Mouse (Mus musculus) layer of hippocampus, adult 18-20 months (tissue): Measurements from ENCODE around the gene Itgav. TPM values are rescaled to one million over a fixed set of nuclear protein-coding genes. Genes with fewer than 3 reads are reported as not detected.
"Not testable (repeated sequence)": the region's sequence is repeated elsewhere in the genome, so short reads cannot be mapped to it uniquely, and the experiment has no call there.

Experiments
- DNase-seq, 2 experiments: peaks; one replicate each; pipeline ENCODE4 v3.0.0; 2022; ENCODE audit warnings: low spot score in 2 of 2
- total RNA-seq, 2 experiments: library from RNA; stranded (reverse); gene quantifications; 2 replicates each; pipeline ENCODE4 v1.2.3; 2021

Gene Itgav
- total RNA-seq, 2 experiments from 2014 or later = 65.3 to 71.4 TPM

DNA sequence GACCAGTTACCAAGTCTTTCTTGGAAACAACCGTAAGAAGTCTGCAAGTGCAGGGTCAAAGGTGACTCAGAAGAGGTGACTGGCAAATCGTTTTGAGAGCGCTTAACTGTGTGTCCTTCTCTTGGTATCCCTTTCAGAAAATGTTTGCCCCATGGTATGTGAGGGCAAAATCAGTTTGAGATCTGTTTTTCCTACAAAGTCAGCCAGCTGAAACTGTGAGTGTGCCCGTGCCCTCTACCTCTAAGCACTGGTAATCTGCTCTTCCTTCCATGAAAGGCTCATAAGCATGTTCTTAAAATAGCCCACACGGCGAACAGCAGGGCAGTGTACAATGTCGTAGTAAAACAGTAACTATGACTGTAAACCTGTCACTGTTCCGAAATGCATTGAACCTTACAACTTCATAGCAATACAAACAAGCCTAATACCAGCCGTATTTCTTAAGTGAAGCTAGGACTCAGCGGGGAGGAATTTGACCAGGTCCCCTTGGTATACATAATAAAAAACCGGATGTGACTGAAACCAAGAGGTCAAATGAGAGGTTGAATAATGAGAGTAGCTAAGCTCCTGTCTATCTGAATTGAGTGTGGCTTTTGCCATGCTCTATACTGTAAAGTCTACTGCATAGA, 14.2 kb upstream of the Itgav start:
- DNase-seq = no peak

- not testable (repeated sequence) for DNase-seq
Measured at GRCm38 (mm10) chr2:83713281-83713680, 10.9 kb upstream of the Itgav start.

DNA sequence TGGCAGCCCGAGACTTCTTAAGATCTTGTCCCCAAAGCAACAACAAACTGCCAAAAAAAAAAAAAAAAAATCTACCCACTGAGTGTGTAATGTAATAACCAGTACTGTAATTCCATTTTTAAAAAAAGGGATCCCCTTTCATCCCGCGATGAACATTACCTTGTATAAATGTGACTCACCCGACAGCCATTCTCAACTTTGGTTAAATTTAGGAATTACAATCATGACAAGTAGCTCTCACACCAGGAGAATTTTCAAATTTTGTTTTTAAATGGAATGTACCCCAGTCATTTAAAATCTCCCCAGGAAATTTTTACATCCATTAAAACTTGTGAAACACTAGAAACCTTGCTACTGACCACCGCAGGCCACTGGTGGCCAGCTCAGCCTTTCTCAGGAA, 10.3 kb upstream of the Itgav start:
- DNase-seq = no peak

DNA sequence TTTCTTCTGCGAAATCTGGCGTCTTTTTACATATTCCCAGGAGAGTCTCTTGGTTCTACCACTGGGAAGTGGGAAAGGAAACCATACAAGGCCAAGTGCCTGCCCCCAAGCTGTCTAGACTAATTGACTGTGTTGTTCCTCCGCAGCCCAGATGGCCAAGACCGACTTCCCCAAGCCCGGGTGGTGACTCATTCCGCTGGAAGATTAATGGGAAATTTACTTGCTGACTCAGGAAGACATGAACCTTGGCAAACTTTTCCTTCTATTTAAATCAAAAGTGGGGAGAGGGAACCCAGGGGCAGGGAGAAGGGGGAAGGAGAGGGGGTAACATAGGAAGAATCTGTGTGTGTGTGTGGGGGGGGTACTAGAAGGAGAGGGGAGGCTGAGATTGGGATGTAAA, 9.4 kb upstream of the Itgav start:
- peak; percentile 54 to 67 for DNase-seq

DNA sequence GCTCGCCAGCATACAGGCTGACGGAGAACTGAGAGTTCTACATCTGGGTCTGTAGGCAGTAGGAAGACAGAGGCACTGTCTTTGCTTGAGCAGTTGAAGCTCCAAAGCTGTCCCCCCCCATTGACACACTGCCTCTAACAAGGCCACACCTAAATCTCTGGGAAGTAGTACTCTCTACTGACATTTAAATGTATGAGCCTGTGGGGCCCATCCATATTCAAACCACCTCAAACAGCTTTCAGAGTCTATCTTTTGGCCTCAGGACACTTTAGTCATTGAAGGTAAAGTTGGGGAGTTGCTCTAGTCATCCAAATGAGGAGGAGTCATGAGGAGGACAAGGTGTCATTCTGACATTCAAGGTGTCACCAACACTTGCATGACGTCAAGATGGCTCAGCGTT, 5.9 kb upstream of the Itgav start:
- no peak for DNase-seq

DNA sequence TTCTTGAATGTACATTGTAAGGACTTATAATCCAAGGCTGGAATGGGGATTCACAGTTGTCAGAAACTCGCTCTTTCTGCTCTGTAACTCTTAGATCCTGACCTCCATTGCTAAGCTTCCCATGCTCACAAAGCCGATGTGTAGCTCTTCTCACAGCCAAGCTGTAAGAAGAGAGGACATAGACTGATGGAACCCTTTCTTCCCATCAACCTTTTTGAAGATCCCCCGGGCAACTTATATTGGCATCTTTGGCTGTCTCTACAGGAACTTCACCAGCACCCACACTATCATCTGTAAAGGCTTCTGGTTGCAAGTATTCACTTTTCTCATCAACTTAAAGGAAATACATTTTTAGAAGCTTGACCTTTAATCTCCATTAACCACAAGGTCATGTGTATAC, 2.6 kb upstream of the Itgav start:
- no peak for DNase-seq

DNA sequence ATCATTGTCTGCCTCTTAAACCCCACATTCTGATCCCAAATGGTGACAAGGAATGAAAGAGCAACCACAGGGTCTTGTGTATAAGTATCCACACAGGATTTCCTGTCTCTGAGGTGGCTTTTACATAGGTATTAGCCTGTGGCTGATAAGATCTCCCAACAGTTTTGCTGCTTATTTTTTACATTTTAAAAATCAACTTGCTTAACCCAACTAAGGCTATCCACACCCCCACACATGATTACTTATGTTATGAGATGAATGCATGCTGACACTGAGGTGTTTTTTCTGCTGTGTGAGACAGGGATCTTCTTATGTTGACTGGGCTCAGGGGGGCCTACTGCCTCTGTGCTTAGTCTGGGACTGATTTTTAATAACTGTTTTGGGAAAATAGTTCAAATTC, 1.3 kb upstream of the Itgav start:
- DNase-seq = no peak

DNA sequence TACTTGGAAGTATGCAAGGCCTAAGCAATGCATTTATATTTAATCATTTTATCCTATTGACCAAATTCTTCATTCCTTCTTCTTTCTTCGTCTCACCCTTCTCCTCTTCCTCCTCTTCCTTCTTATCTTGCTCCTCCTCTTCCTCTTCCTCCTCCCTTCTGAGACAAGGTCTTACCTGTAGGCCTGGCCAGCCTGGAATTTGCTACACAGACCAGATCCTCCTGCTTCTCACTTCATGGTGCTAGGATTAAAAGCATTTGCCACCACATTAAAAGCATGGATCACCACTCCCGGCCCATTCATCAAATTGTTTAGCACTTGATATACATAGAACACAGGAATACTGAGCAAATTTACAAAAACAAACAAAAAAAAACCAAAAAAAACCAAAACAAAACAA, 851 bp upstream of the Itgav start:
- DNase-seq = no peak

GRCm38 (mm10) chr2:83724827-83725730, 882 bp downstream of the Itgav start:
- DNase-seq = no peak

- DNase-seq = no peak
Measured at GRCm38 (mm10) chr2:83725796-83726195, 1.6 kb downstream of the Itgav start.

GRCm38 (mm10) chr2:83728238-83728682, 4.1 kb downstream of the Itgav start:
- peak; percentile 31 to 64 for DNase-seq

- peak in 1 of 2 experiments; percentile 52 for DNase-seq
Measured at GRCm38 (mm10) chr2:83729339-83729738, 5.1 kb downstream of the Itgav start.

DNA sequence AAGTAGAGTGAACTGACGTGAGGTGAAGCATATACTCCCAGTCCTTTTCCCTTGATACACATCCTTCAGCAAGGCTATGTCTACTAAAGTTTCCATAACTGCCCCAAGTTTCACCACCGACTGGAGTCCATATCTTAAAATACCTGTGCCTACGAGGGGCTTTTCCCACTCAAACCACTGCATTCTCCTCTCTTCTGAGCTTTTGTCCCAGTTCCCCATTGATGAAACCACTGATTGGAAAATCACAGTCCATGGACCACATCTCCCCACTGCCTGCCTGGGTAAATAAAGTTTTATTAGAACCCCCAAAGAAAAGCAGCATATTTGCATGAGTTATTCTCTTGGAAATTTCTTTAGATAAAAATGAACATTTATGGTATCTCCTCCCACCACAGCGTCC, 8.7 kb downstream of the Itgav start:
- DNase-seq = no peak

DNA sequence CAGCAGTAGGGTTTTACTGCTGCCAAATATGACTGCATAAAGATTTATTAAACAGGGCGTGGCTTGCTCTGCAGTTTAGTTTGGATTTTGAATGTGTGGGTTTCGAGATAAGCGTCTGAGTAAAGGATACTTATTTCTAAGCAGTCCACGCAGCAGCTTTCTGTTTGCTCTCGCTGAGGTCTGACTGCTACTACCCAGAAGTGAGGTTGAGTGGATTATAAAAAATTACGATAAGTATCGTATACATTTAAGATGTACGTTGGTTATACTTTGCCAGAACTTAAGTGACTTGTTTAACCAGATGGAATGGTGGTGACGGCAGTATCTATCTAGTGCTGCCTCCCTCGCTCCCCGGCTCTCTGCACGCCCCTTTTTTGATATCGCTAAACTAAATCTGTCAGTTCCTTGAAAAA, 9.8 kb downstream of the Itgav start:
- DNase-seq = no peak

- DNase-seq = no peak
Measured at GRCm38 (mm10) chr2:83735276-83735675, 11.1 kb downstream of the Itgav start.

DNA sequence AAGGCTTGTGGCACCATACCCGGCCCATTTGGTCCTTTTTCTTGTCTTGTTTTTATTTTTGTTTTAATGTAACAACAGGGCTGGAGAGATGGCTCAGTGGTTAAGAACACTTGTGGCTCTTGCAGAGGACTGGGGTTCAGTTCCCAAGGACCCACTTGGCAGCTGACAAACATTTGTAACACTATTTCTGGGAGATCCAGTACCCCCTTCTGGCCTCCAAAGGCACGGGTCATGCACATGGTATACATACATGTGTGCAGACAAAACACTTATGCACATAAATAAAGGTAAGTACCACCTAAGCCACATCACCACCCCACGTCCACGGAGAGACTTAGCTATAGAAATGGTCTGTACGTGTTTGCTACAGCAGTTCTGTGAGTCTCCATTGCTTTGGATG, 12.6 kb downstream of the Itgav start:
- DNase-seq = no peak

GRCm38 (mm10) chr2:83738586-83739251, 14.5 kb downstream of the Itgav start:
- no peak for DNase-seq

- no peak for DNase-seq
Measured at GRCm38 (mm10) chr2:83739461-83740124, 15.4 kb downstream of the Itgav start.

- no peak for DNase-seq
Measured at GRCm38 (mm10) chr2:83740601-83741031, 16.4 kb downstream of the Itgav start.

GRCm38 (mm10) chr2:83742210-83742609, 18.0 kb downstream of the Itgav start:
- peak in 1 of 2 experiments; percentile 59 for DNase-seq

- DNase-seq = no peak
Measured at GRCm38 (mm10) chr2:83742836-83743235, 18.6 kb downstream of the Itgav start.
